Mouse (Mus musculus) testis, adult 2 months (tissue): ENCODE data around the gene Oca2.

Source experiments
- CTCF ChIP-seq: fragments of 200-500 bp; IDR thresholded peaks from 2 replicates; pipeline ENCODE4 v1.5.1; 2012; ENCODE audit warnings: low read depth, mild to moderate bottlenecking, inconsistent platforms, low read length, moderate library complexity; ENCODE audit not compliant: control insufficient read depth, insufficient read depth, insufficient replicate concordance
- POLR2A ChIP-seq: fragments of 200-500 bp; IDR thresholded peaks from 2 replicates; pipeline ENCODE4 v1.6.1; 2012; ENCODE audit warnings: low read depth, mild to moderate bottlenecking, inconsistent platforms, low read length, moderate library complexity; ENCODE audit not compliant: control insufficient read depth

GRCm38 (mm10) chr7:56235794-56236423 lies 3.7 kb upstream of the Oca2 start:
- TF ChIP-seq POLR2A (no peak), CTCF (no peak)
